Mouse (Mus musculus): ENCODE data around the gene Lzts3. TPM values are rescaled to one million over a fixed set of nuclear protein-coding genes. Genes with fewer than 3 reads are reported as not detected.

The Lzts3 gene
- total RNA-seq, 4 experiments from 2014 or later, result 186 to 214 (median 199) TPM

- DNase-seq (ENCODE audit: low spot score in 2 of 2), result no peak
Observed at GRCm38 (mm10) chr2:130583902-130584560, 58.6 kb downstream of the Lzts3 start.

Other genes with a start within 250 kb of the Lzts3 start
- 1 to 10 TPM; 6.9 to 9.2 (median 7.9) TPM for gene Cpxm1, start 245.2 kb downstream of the Lzts3 start, total RNA-seq (2022)
- not detected for gene Gm28372, start 237.6 kb downstream of the Lzts3 start, total RNA-seq (2022)
- gene 1700020A23Rik, start 237.5 kb downstream of the Lzts3 start, total RNA-seq (2022), result not detected
- gene Tmem239, start 236.3 kb downstream of the Lzts3 start, total RNA-seq (2022), result not detected
- 10 to 100 TPM; 67.2 to 90.4 (median 76.7) TPM for gene Vps16, start 218.5 kb downstream of the Lzts3 start, total RNA-seq (2022)
- 10 to 100 TPM; 23.1 to 29.9 (median 24.1) TPM for gene Pced1a, start 218.1 kb downstream of the Lzts3 start, total RNA-seq (2022)
- gene Ptpra, start 192.5 kb downstream of the Lzts3 start, total RNA-seq (2022), result 100 to 1,000 TPM; 217 to 237 (median 225) TPM
- 10 to 100 TPM; 70.7 to 79.2 (median 72.7) TPM for gene Mrps26, start 79.1 kb downstream of the Lzts3 start, total RNA-seq (2022)
- gene Oxt, start 66.6 kb downstream of the Lzts3 start, total RNA-seq (2022), result 1 to 10 TPM in 3 of 4 experiments, under 1 TPM in 1; 0.78 to 8.8 (median 2.9) TPM
- 10 to 100 TPM in 2 of 4 experiments, 1 to 10 TPM in 2; 5.0 to 23.8 (median 11.3) TPM for gene Avp, start 60.2 kb downstream of the Lzts3 start, total RNA-seq (2022)
- 1 to 10 TPM; 6.5 to 9.2 (median 7.3) TPM for gene Fastkd5, start 12.8 kb downstream of the Lzts3 start, total RNA-seq (2022)
- 10 to 100 TPM; 11.7 to 14.7 (median 12.5) TPM for gene Ubox5, start 12.8 kb downstream of the Lzts3 start, total RNA-seq (2022)
- 100 to 1,000 TPM; 106 to 118 (median 114) TPM for gene Ddrgk1, start 21.9 kb upstream of the Lzts3 start, total RNA-seq (2022)
- gene Itpa, start 24.8 kb upstream of the Lzts3 start, total RNA-seq (2022), result 10 to 100 TPM; 35.7 to 41.7 (median 38.3) TPM
- gene Slc4a11, start 54.7 kb upstream of the Lzts3 start, total RNA-seq (2022), result 1 to 10 TPM; 4.2 to 6.6 (median 4.9) TPM